Mouse (Mus musculus) spleen, adult 12 weeks (tissue): ENCODE data around the gene Cmya5.
"Not testable (repeated sequence)": the region's sequence is repeated elsewhere in the genome, so short reads cannot be mapped to it uniquely, and the experiment has no call there.

Experiments
- DNase-seq: peaks from one replicate; pipeline ENCODE4 v3.0.0; 2022; ENCODE audit warnings: low spot score

Gene Cmya5

GRCm38 (mm10) chr13:93122321-93122720 is 22.2 kb downstream of the Cmya5 start:
- DNase-seq: no peak

DNA sequence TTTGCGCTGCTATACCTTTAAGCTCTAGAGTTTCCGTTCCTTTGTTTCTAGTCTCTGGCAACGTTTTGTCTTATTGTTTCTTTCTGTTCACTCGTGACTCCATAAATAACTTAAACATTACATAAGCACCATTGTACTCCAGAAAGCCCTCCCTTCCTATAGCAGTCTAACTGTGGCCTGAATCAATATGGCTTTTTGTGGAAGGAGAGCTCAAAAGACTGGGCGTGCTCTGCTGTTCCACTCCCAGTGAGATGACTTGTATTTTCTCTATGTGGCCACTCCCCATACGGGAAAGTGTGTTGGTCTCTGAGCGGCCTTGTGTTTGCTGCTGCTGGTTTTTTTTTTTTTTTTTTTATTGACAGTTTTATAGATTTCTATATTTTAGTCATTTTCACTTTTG is 27.3 kb downstream of the Cmya5 start:
- DNase-seq: no peak

DNA sequence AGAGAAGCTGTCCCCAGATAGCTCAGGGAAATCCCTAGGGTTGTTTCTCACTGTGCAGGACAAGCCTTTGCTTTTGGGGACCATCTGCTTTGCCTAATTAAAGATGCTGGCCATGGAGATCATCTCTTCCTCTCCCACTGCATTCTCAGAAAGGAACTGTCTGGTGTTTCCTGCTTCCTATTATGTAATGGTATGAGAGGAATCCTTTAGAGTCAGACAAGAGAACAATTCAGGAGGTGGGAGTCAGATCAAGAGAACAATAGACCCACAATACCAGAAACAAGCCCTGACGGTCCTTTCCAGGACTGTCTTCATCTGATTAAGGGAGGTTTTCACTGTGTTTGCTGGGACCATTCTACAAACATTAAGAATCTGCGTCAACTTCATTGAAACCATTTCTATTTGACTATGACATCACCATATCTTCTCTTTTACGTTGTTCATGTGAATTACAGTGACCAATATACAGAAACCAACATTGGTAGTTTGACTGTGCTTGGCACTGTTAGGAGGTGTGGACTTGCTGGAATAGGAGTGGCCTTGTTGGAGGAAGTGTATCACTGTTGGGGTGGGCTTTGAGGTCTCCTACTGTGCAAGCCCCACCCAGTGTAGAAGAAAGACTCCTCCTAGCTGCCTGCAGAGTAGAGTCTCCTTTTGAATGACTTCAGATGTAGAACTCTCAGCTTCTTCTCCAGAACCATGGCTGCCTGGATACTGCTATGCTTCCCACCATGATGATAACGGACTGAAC is 42.0 kb downstream of the Cmya5 start:
- DNase-seq: no peak

DNA sequence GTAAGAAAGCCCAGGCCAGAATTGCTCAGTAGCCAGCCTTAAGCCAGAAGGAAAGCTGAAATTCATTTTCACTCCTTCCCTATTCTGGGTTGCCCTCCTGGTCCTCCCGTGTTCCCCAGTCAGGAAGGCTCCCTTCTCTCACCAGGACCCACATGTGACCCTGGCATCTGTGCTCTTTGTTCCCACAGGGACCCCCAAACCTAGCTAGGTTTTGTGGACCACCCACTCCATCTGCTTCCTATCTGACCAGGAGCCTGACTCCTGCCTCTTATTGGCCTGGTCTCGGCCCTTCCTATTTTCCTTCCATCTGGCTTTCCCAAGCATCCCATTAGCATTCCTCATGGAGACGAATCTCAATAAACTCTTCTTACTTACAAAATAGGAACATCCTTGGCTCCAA is 45.9 kb downstream of the Cmya5 start:
- DNase-seq: no peak

DNA sequence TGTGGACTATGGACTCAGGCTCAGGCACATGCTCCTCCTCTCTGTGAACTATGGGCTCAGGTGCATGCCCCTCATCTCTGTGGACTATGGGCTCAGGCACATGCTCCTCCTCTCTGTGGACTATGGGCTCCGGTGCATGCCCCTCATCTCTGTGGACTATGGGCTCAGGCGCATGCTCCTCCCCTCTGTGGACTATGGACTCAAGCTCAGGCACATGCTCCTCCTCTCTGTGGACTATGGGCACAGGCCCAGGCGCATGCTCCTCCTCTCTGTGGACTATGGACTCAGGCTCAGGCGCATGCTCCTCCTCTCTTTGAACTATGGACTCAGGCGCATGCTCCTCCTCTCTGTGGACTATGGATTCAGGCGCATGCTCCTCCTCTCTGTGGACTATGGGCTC is 47.9 kb downstream of the Cmya5 start:
- DNase-seq: no peak

GRCm38 (mm10) chr13:93095097-93095791 is 49.3 kb downstream of the Cmya5 start:
- no peak for DNase-seq

- peak; percentile 13 for DNase-seq
These were observed 50.2 kb downstream of the Cmya5 start for GRCm38 (mm10) chr13:93094204-93094935.

GRCm38 (mm10) chr13:93093697-93094096 is 50.8 kb downstream of the Cmya5 start:
- DNase-seq: no peak

GRCm38 (mm10) chr13:93092916-93093429 is 51.6 kb downstream of the Cmya5 start:
- DNase-seq: no peak

GRCm38 (mm10) chr13:93091866-93092455 is 52.6 kb downstream of the Cmya5 start:
- no peak for DNase-seq

DNA sequence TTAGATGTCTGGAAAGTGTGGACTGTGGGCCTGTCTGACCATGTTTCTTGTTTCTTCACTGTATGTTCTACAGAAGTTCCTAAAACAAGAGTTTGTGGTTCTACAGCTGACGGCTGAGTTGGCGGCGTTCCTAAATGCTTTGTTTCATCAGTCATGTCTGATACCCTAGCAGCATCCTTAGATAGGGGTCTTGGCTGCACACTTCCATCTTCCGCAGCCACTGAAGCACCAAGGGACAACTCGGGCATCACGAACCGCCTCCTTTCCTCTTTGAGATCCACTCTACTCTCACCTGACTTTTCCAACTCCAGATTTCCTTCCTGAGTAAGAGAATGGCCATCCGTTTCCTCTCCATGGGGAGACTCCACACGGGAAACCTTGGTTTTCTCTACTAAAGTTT is 53.3 kb downstream of the Cmya5 start:
- DNase-seq: no peak

- DNase-seq: no peak
These were observed 55.0 kb downstream of the Cmya5 start for GRCm38 (mm10) chr13:93089481-93089880.

DNA sequence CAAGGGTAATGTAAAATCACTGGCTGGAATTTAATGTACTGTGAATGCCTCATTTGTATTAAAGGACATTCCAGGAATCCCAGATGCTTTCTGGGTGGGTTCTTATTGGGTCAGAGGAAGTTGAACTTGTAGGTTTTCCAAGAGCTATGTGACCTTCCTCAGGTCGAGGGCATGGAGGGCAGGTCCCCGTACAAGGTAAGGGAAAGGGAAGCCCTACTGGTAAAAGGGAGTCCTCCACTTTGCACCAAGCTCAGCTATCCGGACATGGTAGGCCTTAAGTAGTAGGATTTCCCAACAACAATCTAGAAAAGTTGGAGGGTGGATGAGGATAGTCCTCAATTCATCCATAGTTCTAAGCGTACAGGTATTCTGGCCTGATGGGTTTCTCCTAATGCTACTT is 58.8 kb downstream of the Cmya5 start:
- no peak for DNase-seq

- not testable (repeated sequence) for DNase-seq
These were observed 62.2 kb downstream of the Cmya5 start for GRCm38 (mm10) chr13:93082324-93082723.

- no peak for DNase-seq
These were observed 63.7 kb downstream of the Cmya5 start for GRCm38 (mm10) chr13:93080859-93081258.

GRCm38 (mm10) chr13:93074147-93074641 is 70.3 kb downstream of the Cmya5 start:
- DNase-seq: no peak

- no peak for DNase-seq
These were observed 70.9 kb downstream of the Cmya5 start for GRCm38 (mm10) chr13:93073595-93073994.

DNA sequence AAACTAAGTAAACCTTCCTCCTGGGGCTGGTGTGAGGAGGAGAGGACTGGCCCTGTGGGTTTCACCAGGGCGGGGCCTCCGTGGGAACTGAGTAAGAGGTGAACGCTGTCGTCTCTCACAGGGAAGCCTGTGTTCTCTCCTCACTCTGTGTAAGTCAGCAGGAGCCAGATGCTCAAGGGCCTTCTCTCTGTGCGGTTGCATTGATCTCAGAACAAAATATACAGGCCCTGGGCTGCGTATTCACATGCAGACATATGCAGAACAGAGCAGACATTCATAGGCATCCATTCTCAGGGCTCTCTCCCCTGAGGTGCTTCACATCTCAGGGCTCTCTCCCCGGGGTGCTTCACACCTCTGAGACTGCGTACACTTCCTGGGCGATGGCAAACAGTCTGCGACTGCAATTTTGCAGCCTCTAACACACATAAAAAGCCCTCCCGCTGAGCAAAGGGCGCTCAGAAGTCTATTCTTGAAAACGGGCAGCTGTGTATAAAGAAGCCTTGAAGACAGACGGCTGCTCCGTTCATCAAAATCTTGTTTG is 71.6 kb downstream of the Cmya5 start:
- no peak for DNase-seq

DNA sequence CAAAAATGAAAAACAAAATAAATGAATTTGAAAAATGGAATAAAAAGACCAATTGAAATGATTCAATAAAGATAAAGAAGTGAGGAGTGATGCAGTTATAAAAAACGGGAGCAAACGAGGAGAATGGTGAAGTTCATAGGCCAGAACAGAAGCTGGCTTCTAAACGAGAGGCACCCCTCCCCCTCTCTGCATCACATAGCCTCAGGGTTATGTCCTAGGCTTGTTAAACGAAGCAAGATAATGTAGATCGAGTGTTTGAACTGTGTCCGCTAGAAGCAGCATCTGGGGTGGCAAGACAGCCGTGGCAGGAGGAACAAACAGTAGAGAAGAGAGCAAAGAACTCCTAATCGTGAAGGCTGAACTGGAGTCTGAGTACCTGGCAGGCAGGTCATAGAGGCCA is 74.1 kb downstream of the Cmya5 start:
- no peak for DNase-seq

DNA sequence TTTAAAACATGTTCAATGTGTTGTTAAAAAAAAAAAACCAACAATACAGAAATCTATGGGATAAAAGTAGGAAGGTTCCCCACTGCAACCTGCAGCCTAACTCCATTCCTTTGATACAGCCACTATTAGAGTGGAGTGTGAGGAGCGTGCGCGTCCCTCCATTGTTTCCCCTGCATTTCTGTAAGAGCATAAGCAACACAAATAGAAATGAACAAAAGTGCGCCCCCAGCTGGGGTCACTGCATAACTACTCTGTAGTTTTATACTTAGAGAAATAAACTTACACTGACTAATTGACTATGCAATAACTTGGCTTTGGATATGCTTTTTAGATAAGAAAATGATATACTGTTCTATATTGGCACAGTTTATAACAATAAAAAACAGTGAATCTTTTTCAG is 75.0 kb downstream of the Cmya5 start:
- no peak for DNase-seq

DNA sequence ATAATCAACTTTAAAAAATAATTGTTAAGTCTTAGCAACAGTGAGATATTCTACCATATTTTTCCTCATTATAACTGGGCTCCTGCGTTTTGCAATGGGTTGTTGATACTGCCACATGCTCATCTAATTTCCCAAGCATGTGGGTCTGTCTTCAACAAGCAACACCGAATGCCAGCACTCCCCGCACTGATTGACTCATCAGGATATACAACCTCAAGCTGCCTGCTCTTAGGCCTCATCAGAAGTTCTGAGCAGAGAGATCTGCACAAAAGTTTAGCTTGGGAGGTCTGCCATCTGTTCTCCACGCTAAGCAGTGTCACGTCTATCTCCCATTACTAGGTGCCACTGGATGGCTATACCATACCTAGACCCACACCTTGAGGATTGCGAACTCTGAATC is 76.2 kb downstream of the Cmya5 start:
- DNase-seq: no peak
